Mouse (Mus musculus) olfactory bulb, adult 2 months (tissue): ENCODE results near the gene Cnnm1. TPM values are rescaled to one million over a fixed set of nuclear protein-coding genes. Genes with fewer than 3 reads are reported as not detected.
A peak's percentile ranks its signal among the peaks of the same experiment; 100 is the strongest.

Experiments
- H3K27ac ChIP-seq: fragments of 200-500 bp; 2 replicates; pipeline ENCODE4 v1.5.1; 2012; ENCODE audit warnings: low read depth, low read length; ENCODE audit not compliant: insufficient read depth
- H3K4me1 ChIP-seq: fragments of 200-500 bp; 2 replicates; pipeline ENCODE4 v1.6.1; 2012; ENCODE audit warnings: low read length; ENCODE audit not compliant: control insufficient read depth, insufficient read depth
- H3K4me3 ChIP-seq: fragments of 200-500 bp; 2 replicates; pipeline ENCODE4 v1.5.1; 2012; ENCODE audit warnings: mild to moderate bottlenecking, low read depth, low read length, moderate library complexity; ENCODE audit not compliant: insufficient read depth
- CTCF ChIP-seq: fragments of 200-500 bp; IDR thresholded peaks from 2 replicates; pipeline ENCODE4 v1.5.1; 2012; ENCODE audit warnings: low read depth, mild to moderate bottlenecking, low read length, moderate library complexity; ENCODE audit not compliant: insufficient read depth
- POLR2A ChIP-seq: fragments of 200-500 bp; IDR thresholded peaks from 2 replicates; pipeline ENCODE4 v1.6.1; 2012; ENCODE audit warnings: mild to moderate bottlenecking, low read depth, low read length, moderate library complexity; ENCODE audit not compliant: insufficient read depth
- WGBS: fragments of 180-500 bp; shearing (Covaris S2); methylation state at CpG from one replicate; pipeline ENCODE4 v1.1.7; 2018; 5-methylcytosine and 5-hydroxymethylcytosine counted together
- polyA plus RNA-seq: library from polyadenylated mRNA; stranded (reverse); fragments of >200 nt; gene quantifications from 2 replicates; pipeline ENCODE4 v1.2.4, GENCODE M21; 2012; ENCODE audit warnings: low replicate concordance; ENCODE audit not compliant: missing spikeins, insufficient read depth, insufficient read length

Gene Cnnm1
- polyA plus RNA-seq, 1 experiment = not detected

GRCm38 (mm10) chr19:43515668-43516396, 75.6 kb downstream of the Cnnm1 start:
- 85% methylated on average over 23 of the region's 23 CpGs for WGBS
- Histone ChIP-seq H3K4me1 (peaks cover 39% of the 10 kb centered on the region), H3K27ac (no peak overlapping the region), H3K4me3 (no peak overlapping the region)
- TF ChIP-seq CTCF (no peak), POLR2A (no peak)

- Histone ChIP-seq H3K4me3 (no peak overlapping the region), H3K4me1 (peaks cover 40% of the 10 kb centered on the region), H3K27ac (no peak overlapping the region)
- WGBS = 50% methylated on average over 14 of the region's 14 CpGs
- TF ChIP-seq POLR2A = no peak
- TF ChIP-seq CTCF = no peak
Observed at GRCm38 (mm10) chr19:43516397-43517035, 76.3 kb downstream of the Cnnm1 start.

GRCm38 (mm10) chr19:43517320-43517719, 77.1 kb downstream of the Cnnm1 start:
- H3K27ac ChIP-seq = peak overlapping the region; percentile 53; the same call in 1 of the 2 replicates
- H3K4me3 ChIP-seq = no peak overlapping the region
- WGBS = 44% methylated on average over 6 of the region's 6 CpGs
- peaks cover 38% of the 10 kb centered on the region for H3K4me1 ChIP-seq
- TF ChIP-seq POLR2A (no peak), CTCF (no peak)

DNA sequence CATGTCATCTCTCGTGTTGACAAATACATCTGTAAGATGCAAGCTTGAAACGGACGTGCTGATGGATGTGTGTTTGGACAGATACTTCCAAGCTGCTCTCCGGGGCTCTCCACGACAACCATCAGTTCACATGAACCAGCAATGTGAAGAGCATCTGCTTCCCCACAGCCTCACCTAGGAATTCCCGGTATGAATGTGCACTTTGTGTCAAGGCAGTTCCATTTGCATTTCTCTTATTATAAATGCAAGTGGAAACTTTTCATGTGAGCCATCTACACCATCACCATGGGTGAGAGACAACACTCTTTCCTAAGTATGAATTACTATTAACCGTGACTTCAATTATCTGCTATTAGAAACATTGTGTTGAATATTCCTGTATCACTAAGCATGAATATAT, 77.6 kb downstream of the Cnnm1 start:
- TF ChIP-seq CTCF (no peak), POLR2A (no peak)
- WGBS = 38% methylated on average over 7 of the region's 7 CpGs

GRCm38 (mm10) chr19:43518261-43518660, 78.0 kb downstream of the Cnnm1 start:
- H3K27ac ChIP-seq = no peak overlapping the region
- 61% methylated on average over 7 of the region's 7 CpGs for WGBS
- H3K4me3 ChIP-seq = no peak overlapping the region
- TF ChIP-seq CTCF (no peak), POLR2A (no peak)
- peaks cover 36% of the 10 kb centered on the region for H3K4me1 ChIP-seq

More for the DNA sequence above, 77.6 kb downstream of the Cnnm1 start:
- no peak overlapping the region for H3K27ac ChIP-seq
- peaks cover 36% of the 10 kb centered on the region for H3K4me1 ChIP-seq
- H3K4me3 ChIP-seq = no peak overlapping the region

- TF ChIP-seq POLR2A (no peak), CTCF (no peak)
- Histone ChIP-seq H3K4me3 (peak overlapping the region; percentile 16; the same call in 1 of the 2 replicates), H3K27ac (no peak overlapping the region), H3K4me1 (peaks cover 36% of the 10 kb centered on the region)
- WGBS = 39% methylated on average over 10 of the region's 10 CpGs
Observed at GRCm38 (mm10) chr19:43519226-43519625, 79.0 kb downstream of the Cnnm1 start.

DNA sequence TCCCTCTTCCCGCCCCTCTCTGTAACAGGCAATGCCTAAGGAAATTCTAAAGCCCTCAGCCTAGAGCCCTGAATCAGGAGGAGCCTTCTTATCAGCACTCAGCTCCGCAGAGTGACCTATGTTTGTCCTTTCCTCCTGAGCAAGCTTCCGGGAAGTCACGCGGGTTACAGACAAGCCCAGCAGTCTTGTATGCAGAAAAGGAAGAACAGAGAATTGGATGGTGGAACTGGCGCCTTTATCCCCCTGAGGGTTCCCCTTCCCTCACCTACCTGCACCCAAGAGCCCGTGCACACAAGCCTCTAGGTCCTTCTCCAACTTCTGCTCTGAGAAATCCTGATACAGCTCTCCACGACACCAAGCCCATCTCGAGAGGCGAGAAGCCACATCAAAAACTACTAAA, 80.2 kb downstream of the Cnnm1 start:
- no peak for TF ChIP-seq POLR2A
- TF ChIP-seq CTCF = no peak
- WGBS = 46% methylated on average over 10 of the region's 10 CpGs
- H3K4me3 ChIP-seq = peak overlapping the region; percentile 27; the same call in 1 of the 2 replicates
- peaks cover 36% of the 10 kb centered on the region for H3K4me1 ChIP-seq
- 0 out of 2 replicates have a peak overlapping the region, but pooled peaks have one; percentile 8 for H3K27ac ChIP-seq

DNA sequence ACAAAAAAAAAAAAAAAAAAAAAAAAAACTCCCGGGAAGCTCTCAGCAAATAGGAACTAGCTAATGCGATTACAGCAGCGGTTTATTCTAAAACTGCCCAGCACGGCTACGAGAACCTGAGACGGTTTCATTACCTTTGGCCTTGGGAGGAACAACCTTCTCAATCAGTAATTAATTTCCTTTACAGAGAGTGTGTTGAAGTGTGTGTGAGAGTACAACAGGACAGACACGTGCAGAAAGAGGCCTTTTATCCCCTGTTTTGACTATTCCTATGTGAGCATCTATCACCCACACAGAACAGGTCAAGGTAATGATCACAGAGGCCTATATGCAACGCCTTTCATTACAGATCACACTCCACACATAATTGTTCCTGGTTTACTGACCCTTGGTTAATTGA, 81.1 kb downstream of the Cnnm1 start:
- WGBS = 11% methylated on average over 8 of the region's 8 CpGs

DNA sequence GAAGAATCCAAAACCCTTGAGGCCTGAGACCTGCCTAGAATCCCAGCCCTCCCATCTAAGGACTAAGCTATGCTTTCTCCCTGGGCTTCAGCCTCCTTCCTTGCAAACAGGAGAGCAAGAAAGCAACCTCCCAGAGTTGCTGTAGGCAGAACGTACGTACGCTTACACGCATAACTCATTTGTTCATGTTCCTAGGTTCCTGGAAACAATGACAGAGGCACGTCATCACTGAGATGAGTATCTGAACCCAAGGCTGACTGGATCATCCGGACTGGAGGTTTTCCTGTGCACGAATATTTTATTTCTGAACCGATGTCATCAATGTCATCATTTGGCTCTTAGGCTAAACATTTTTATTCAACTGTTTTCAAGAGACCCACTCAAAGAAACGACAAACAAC, 81.8 kb downstream of the Cnnm1 start:
- TF ChIP-seq POLR2A = no peak
- no peak for TF ChIP-seq CTCF
- WGBS = 45% methylated on average over 9 of the region's 9 CpGs
- no peak overlapping the region for H3K27ac ChIP-seq
- H3K4me3 ChIP-seq = peak overlapping the region; percentile 28
- peaks cover 26% of the 10 kb centered on the region for H3K4me1 ChIP-seq

More for the DNA sequence above, 81.1 kb downstream of the Cnnm1 start:
- peaks cover 28% of the 10 kb centered on the region for H3K4me1 ChIP-seq
- TF ChIP-seq POLR2A (no peak), CTCF (no peak)
- H3K27ac ChIP-seq = no peak overlapping the region
- H3K4me3 ChIP-seq = no peak overlapping the region
